Mouse (Mus musculus) monocyte, adult 5-6 weeks (primary cell): ENCODE measurements around the gene Gm15128. TPM values are rescaled to one million over a fixed set of nuclear protein-coding genes. Genes with fewer than 3 reads are reported as not detected.
"Not testable (repeated sequence)": the region's sequence is repeated elsewhere in the genome, so short reads cannot be mapped to it uniquely, and the experiment has no call there.

Experiments
- ATAC-seq: fragments of 153-309, 156-312 bp; replicated peaks from 2 replicates; pipeline ENCODE4 v1.8.0; 2017; ENCODE audit warnings: mild to moderate bottlenecking; ENCODE audit not compliant: low TSS enrichment, insufficient number of reproducible peaks, severe bottlenecking, poor library complexity, low FRiP score
- total RNA-seq: library from RNA; stranded (forward); fragments of 200-1000, 200-491, 200-594 nt; gene quantifications from 3 replicates; pipeline ENCODE4 v1.2.3, GENCODE M21; 2017

The Gm15128 gene
- not detected in 3 replicates for total RNA-seq

GRCm38 (mm10) chrX:147765691-147766090 lies at the start of gene Gm15128:
Gm15128 (plus strand) TSS chrX:147765991.
- ATAC-seq, result not testable (repeated sequence)

Other genes with a start within 250 kb of the Gm15128 start
- not detected in 3 replicates for gene Lrch2, start 211.9 kb upstream of the Gm15128 start, total RNA-seq
- gene Gm15080, start 227.0 kb downstream of the Gm15128 start, total RNA-seq, result not detected in 3 replicates